Mouse (Mus musculus) CH12.LX (cell line): Measurements from ENCODE around the gene Dnhd1. TPM values are rescaled to one million over a fixed set of nuclear protein-coding genes. Genes with fewer than 3 reads are reported as not detected.

Experiments
- DNase-seq: peaks from one replicate; pipeline ENCODE4 v3.0.0-alpha.2; 2013; ENCODE audit errors: extremely low read depth
- H3K27ac ChIP-seq: 2 replicates; pipeline ENCODE4 v1.5.1; 2012; ENCODE audit warnings: low read depth, mild to moderate bottlenecking, control low read depth, moderate library complexity; ENCODE audit not compliant: insufficient read depth
- H3K27me3 ChIP-seq: replicated peaks from 2 replicates; pipeline ENCODE3; 2012; ENCODE audit warnings: inconsistent platforms
- H3K36me3 ChIP-seq, 2 experiments: replicated peaks in 1 of 2; 2 replicates each; pipeline versions ENCODE3 to v1.6.1; 2012; ENCODE audit warnings: inconsistent platforms in 1 of 2, low read length in 1 of 2, mild to moderate bottlenecking in 1 of 2, mixed read lengths in 1 of 2, moderate library complexity in 1 of 2; ENCODE audit not compliant: control insufficient read depth in 1 of 2, insufficient read depth in 1 of 2
- H3K4me1 ChIP-seq, 2 experiments: 2 replicates each; pipeline ENCODE4 v1.6.1; 2012; ENCODE audit warnings: inconsistent platforms in 1 of 2, moderate library complexity in 1 of 2; ENCODE audit not compliant: insufficient read depth in 2 of 2, control insufficient read depth in 1 of 2
- H3K4me2 ChIP-seq: 2 replicates; pipeline ENCODE4 v1.6.1; 2012; ENCODE audit warnings: low read depth, mild to moderate bottlenecking, control low read depth; ENCODE audit not compliant: poor library complexity, insufficient read depth, severe bottlenecking
- H3K4me3 ChIP-seq, 3 experiments: fragments of 150-350 bp in 1 of 3; sonication (generic) in 1 of 3; replicated peaks in 1 of 3; 2 replicates each; pipeline versions ENCODE3 to v1.5.1; 2011 to 2012; ENCODE audit warnings: low read depth in 2 of 3, low read length in 2 of 3, mild to moderate bottlenecking in 2 of 3, moderate library complexity in 2 of 3, control low read depth in 1 of 3, improper control_type of control experiment in 1 of 3, inconsistent platforms in 1 of 3, mixed read lengths in 1 of 3; ENCODE audit not compliant: poor library complexity in 1 of 3
- H3K79me2 ChIP-seq: replicated peaks from 2 replicates; pipeline ENCODE4 v1.6.1; 2012; ENCODE audit warnings: mild to moderate bottlenecking, moderate library complexity; ENCODE audit not compliant: control insufficient read depth, poor library complexity, insufficient read depth, severe bottlenecking; ENCODE audit errors: extremely low read depth
- H3K9ac ChIP-seq: 2 replicates; pipeline ENCODE4 v1.6.1; 2012; ENCODE audit warnings: low read depth, mild to moderate bottlenecking, control low read depth, moderate library complexity; ENCODE audit not compliant: insufficient read depth
- H3K9me3 ChIP-seq: replicated peaks from 2 replicates; pipeline ENCODE3; 2012; ENCODE audit warnings: low read length, inconsistent platforms, mixed read lengths
- CHD1 ChIP-seq: IDR thresholded peaks from 2 replicates; pipeline ENCODE4 v1.6.1; 2012; ENCODE audit warnings: low read depth, low read length, improper control_type of control experiment, inconsistent platforms
- CHD2 ChIP-seq: IDR thresholded peaks from 2 replicates; pipeline ENCODE4 v1.6.1; 2011; ENCODE audit warnings: low read length, improper control_type of control experiment
- CTCF ChIP-seq, 2 experiments: IDR thresholded peaks in 1 of 2; conservative IDR thresholded peaks in 1 of 2; 2 replicates each; pipeline ENCODE4 v1.5.1; 2011 to 2012; ENCODE audit warnings: low read depth in 2 of 2, low read length in 2 of 2, improper control_type of control experiment in 1 of 2, inconsistent platforms in 1 of 2, mild to moderate bottlenecking in 1 of 2, moderate library complexity in 1 of 2
- E2F4 ChIP-seq: IDR thresholded peaks from 2 replicates; pipeline ENCODE4 v1.6.1; 2011; ENCODE audit warnings: low read depth, low read length, improper control_type of control experiment; ENCODE audit not compliant: insufficient replicate concordance
- GABPA ChIP-seq: IDR thresholded peaks from 2 replicates; pipeline ENCODE4 v1.6.1; 2012; ENCODE audit warnings: low read depth, low read length, improper control_type of control experiment, inconsistent platforms; ENCODE audit not compliant: insufficient replicate concordance
- IRF4 ChIP-seq: IDR thresholded peaks from 2 replicates; pipeline ENCODE4 v1.6.1; 2014; ENCODE audit warnings: low read depth, mild to moderate bottlenecking, inconsistent platforms, low read length, improper control_type of control experiment
- MEF2A ChIP-seq: IDR thresholded peaks from 2 replicates; pipeline ENCODE4 v1.6.1; 2014; ENCODE audit warnings: low read depth, mild to moderate bottlenecking, inconsistent platforms, low read length, improper control_type of control experiment, borderline replicate concordance
- NELFE ChIP-seq: IDR thresholded peaks from 2 replicates; pipeline ENCODE4 v1.6.1; 2011; ENCODE audit warnings: low read depth, low read length, improper control_type of control experiment
- PAX5 ChIP-seq: IDR thresholded peaks from 2 replicates; pipeline ENCODE4 v1.6.1; 2012; ENCODE audit warnings: low read length, inconsistent platforms, mixed read lengths
- POLR2A ChIP-seq: IDR thresholded peaks from 2 replicates; pipeline ENCODE4 v1.6.1; 2011; ENCODE audit warnings: low read depth, mild to moderate bottlenecking, improper control_type of control experiment, low read length
- RCOR1 ChIP-seq: conservative IDR thresholded peaks from 2 replicates; pipeline ENCODE4 v1.6.1; 2012; ENCODE audit warnings: low read depth, mild to moderate bottlenecking, inconsistent platforms, low read length, improper control_type of control experiment
- TCF12 ChIP-seq: IDR thresholded peaks from 2 replicates; pipeline ENCODE4 v1.6.1; 2014; ENCODE audit warnings: low read depth, mild to moderate bottlenecking, inconsistent platforms, low read length, improper control_type of control experiment
- USF1 ChIP-seq: IDR thresholded peaks from 2 replicates; pipeline ENCODE4 v1.6.1; 2014; ENCODE audit warnings: low read depth, mild to moderate bottlenecking, inconsistent platforms, low read length, improper control_type of control experiment
- USF2 ChIP-seq: conservative IDR thresholded peaks from 2 replicates; pipeline ENCODE4 v1.6.1; 2011; ENCODE audit warnings: low read depth, low read length, improper control_type of control experiment
- ZC3H11A ChIP-seq: IDR thresholded peaks from 2 replicates; pipeline ENCODE4 v1.6.1; 2012; ENCODE audit warnings: low read depth, mild to moderate bottlenecking, inconsistent platforms, low read length, improper control_type of control experiment
- ZKSCAN1 ChIP-seq: IDR thresholded peaks from 2 replicates; pipeline ENCODE4 v1.6.1; 2012; ENCODE audit warnings: low read depth, inconsistent platforms, low read length, improper control_type of control experiment, borderline replicate concordance
- ZMIZ1 ChIP-seq: IDR thresholded peaks from 2 replicates; pipeline ENCODE4 v1.6.1; 2012; ENCODE audit warnings: low read depth, mild to moderate bottlenecking, inconsistent platforms, low read length, improper control_type of control experiment
- dilution Hi-C: fragments of 300-500 bp; cut with MboI; formaldehyde crosslinking; loops from 2 replicates; pipeline ENCODE4 v1.14.3; 2020; ENCODE audit warnings: low sequenced_read_pairs; ENCODE audit not compliant: extremely low pct_unique_long_range_greater_than_20kb, extremely low pct_ligation_motif_present
- in situ Hi-C: fragments of 300-500 bp; cut with MboI; formaldehyde crosslinking; loops from 3 replicates; pipeline ENCODE4 v1.14.3; 2019; ENCODE audit warnings: low sequenced_read_pairs, low pct_ligation_motif_present, low pct_unique_long_range_greater_than_20kb, mixed read lengths
- polyA plus RNA-seq: library from polyadenylated mRNA; unstranded; fragments of >175 nt; gene quantifications from 2 replicates; pipeline ENCODE4 v1.2.1, GENCODE M21; 2012; ENCODE audit warnings: low read depth; ENCODE audit not compliant: insufficient read length
- total RNA-seq, 2 experiments: library from RNA; depleted of rRNA; stranded (reverse); fragments of 300-350 nt in 1 of 2; fragments of >200 nt in 1 of 2; gene quantifications; 2 replicates each; pipeline ENCODE4 v1.2.3; 2012 to 2014

Gene Dnhd1
- total and polyA plus RNA-seq, 3 experiments, result 0.08 to 0.41 (median 0.23) TPM

DNA sequence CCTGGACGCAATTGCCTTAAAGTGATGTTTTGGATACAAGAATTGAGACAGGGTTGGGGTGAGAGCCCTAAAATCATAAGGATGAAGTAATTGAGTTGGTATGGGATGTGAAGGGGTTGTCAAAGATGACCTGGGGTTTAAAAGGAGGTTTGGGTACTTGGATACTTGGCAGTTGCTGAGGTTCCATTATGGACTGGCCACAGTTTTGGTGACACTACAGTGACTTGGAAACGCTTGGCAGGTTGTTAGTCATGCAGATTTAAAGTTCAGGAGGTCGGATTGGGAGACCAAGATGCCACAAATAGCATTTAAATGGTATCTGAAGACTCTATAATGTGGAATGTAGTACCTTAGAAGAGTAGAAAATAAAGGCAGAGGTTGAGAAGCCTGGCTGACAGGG, 87.0 kb downstream of the Dnhd1 start:
- H3K27ac ChIP-seq, result no peak overlapping the region
- dilution Hi-C loops, result no loop called here

DNA sequence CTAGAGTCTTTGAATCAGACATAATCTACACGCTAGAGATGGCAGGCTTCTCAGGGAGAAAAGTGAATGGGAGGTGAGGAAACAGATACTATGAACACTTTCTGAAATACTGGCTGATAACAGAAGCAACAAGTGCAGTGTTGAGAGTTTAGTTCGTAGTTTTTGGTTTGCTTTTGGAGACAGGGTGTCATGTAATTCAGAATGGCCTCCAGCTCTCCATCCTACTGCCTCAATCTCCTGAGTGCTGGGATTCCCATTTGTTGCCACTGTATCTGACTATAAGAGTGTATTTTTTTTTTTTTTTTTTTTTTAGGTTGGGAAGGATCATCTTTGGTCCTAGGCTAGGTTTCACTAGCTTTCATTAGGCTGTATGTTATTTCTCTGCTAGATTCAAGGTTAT, 87.7 kb downstream of the Dnhd1 start:
- Histone ChIP-seq H3K9ac (peak overlapping the region; percentile 32; the same call in 1 of the 2 replicates), H3K4me2 (peak overlapping the region; percentile 40; the same call in 1 of the 2 replicates), H3K36me3 (peaks cover 48 to 56% of the 10 kb centered on the region in 2 experiments), H3K79me2 (peaks cover 26% of the 10 kb centered on the region), H3K27ac (no peak overlapping the region), H3K27me3 (no peaks in the 10 kb centered on the region), H3K4me3 (no peak overlapping the region), H3K4me1 (peaks cover 11 to 63% of the 10 kb centered on the region in 2 experiments), H3K9me3 (no peaks in the 10 kb centered on the region)
- TF ChIP-seq E2F4 (no peak), PAX5 (no peak), CHD2 (no peak), IRF4 (no peak), ZKSCAN1 (no peak), ZC3H11A (no peak), POLR2A (no peak), NELFE (no peak), RCOR1 (no peak), CTCF (conservative IDR thresholded peaks at IDR 0.05 in 1 of 2, IDR thresholded peaks at IDR 0.05 in 1 of 2; ENCODE audit: low read depth in 2 of 2, low read length in 2 of 2) (no peak), TCF12 (no peak), MEF2A (no peak)
- dilution Hi-C loops, result no loop called here
- in situ Hi-C loops, result no loop called here
- no peak for DNase-seq

More for the DNA sequence above, 87.0 kb downstream of the Dnhd1 start:
- peak overlapping the region; percentile 87 for H3K9ac ChIP-seq
- TF ChIP-seq ZMIZ1 (no peak), USF2 (no peak), CHD1 (no peak), GABPA (no peak), USF1 (no peak)
- in situ Hi-C loops, result no loop called here
- H3K27me3 ChIP-seq, result no peaks in the 10 kb centered on the region
- peak overlapping the region; percentile 38 for H3K4me2 ChIP-seq
- no peaks in the 10 kb centered on the region for H3K9me3 ChIP-seq
- DNase-seq, result no peak
- H3K4me3 ChIP-seq, result peak overlapping the region; percentile 61 to 80 (median 78)
- peaks cover 24% of the 10 kb centered on the region for H3K79me2 ChIP-seq
- H3K4me1 ChIP-seq, result peaks cover 11 to 63% of the 10 kb centered on the region in 2 experiments
- H3K36me3 ChIP-seq, result peaks cover 52 to 57% of the 10 kb centered on the region in 2 experiments
